Comparison of ENCODE assay signal across 21 mouse cellular contexts in the genomic region with DNA sequence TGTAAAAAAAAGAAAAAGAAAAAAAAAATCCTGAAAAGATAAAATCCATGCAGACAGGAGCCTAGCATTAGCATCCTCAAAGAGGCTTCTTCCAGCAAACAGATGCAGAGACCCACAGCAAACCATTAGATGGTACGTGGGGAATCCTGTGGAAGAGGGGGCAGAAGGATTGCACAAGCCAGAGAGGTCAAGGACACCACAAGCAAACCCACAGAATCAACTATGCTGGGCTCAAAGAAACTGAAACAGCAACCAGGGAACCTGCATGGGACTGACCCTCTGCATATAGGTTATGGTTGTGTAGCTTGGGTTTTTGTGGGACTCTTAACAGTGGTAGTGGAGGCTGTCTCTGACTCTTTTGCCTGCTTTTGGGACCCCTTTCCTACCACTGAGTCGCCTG.
DNase-seq lines count a peak whose midpoint lies in the region; ATAC-seq lines count a peak whose summit lies in the region.
"Had no signal": no experiment of that assay in that cellular context is flagged by ENCODE, and none has a peak within 500 bp of the region (broad histone marks: within the 10 kb centered on the region; RNA-seq: fewer than 3 reads in every experiment).

No protein-coding gene starts in this region.

- H3K36me3 ChIP-seq in liver, embryonic 11.5 days (ENCODE audit: control insufficient read depth, insufficient read depth, low read length) = no peaks in the 10 kb centered on the region
- no peaks in the 10 kb centered on the region for H3K36me3 ChIP-seq in liver, embryonic 12.5 days
- no peaks in the 10 kb centered on the region for H3K36me3 ChIP-seq in forebrain, embryonic 16.5 days (ENCODE audit: control insufficient read depth, insufficient read depth)
- H3K36me3 ChIP-seq: embryonic facial prominence, embryonic 12.5 days; forebrain, embryonic 12.5 days; heart, embryonic 10.5 days; heart, embryonic 15.5 days; hindbrain, embryonic 10.5 days had no signal

- H3K9me3 ChIP-seq in liver, embryonic 11.5 days (ENCODE audit: control insufficient read depth, low read length) = no peaks in the 10 kb centered on the region
- no peaks in the 10 kb centered on the region for H3K9me3 ChIP-seq in liver, embryonic 12.5 days (replicated peaks)
- no peaks in the 10 kb centered on the region for H3K9me3 ChIP-seq in forebrain, embryonic 16.5 days (ENCODE audit: control insufficient read depth, low read length)
- H3K9me3 ChIP-seq: embryonic facial prominence, embryonic 12.5 days; forebrain, embryonic 12.5 days; G1E; heart, embryonic 10.5 days; heart, embryonic 15.5 days; hindbrain, embryonic 10.5 days had no signal

- no peak overlapping the region for H3K9ac ChIP-seq in liver, embryonic 11.5 days (ENCODE audit: low read depth, low read length)
- no peak overlapping the region for H3K9ac ChIP-seq in liver, embryonic 12.5 days
- no peak overlapping the region for H3K9ac ChIP-seq in forebrain, embryonic 16.5 days (replicated peaks; ENCODE audit: low read depth, low read length)
- H3K9ac ChIP-seq: embryonic facial prominence, embryonic 12.5 days; forebrain, embryonic 12.5 days; forebrain, postnatal 0 days; heart, embryonic 15.5 days; hindbrain, embryonic 14.5 days had no signal

- H3K4me3 ChIP-seq in liver, embryonic 11.5 days (ENCODE audit: low read depth, low read length) = no peak overlapping the region
- no peak overlapping the region for H3K4me3 ChIP-seq in liver, embryonic 12.5 days
- H3K4me3 ChIP-seq in forebrain, embryonic 16.5 days (replicated peaks; ENCODE audit: low read length) = no peak overlapping the region
- H3K4me3 ChIP-seq: embryonic facial prominence, embryonic 12.5 days; forebrain, embryonic 12.5 days; heart, embryonic 10.5 days; heart, embryonic 15.5 days; hindbrain, embryonic 10.5 days had no signal

- no peaks in the 10 kb centered on the region for H3K27me3 ChIP-seq in liver, embryonic 11.5 days (replicated peaks; ENCODE audit: control insufficient read depth, insufficient read depth, low read length)
- no peaks in the 10 kb centered on the region for H3K27me3 ChIP-seq in liver, embryonic 12.5 days (replicated peaks)
- no peaks in the 10 kb centered on the region for H3K27me3 ChIP-seq in forebrain, embryonic 16.5 days (replicated peaks; ENCODE audit: control insufficient read depth, insufficient read depth, low read length)
- H3K27me3 ChIP-seq: embryonic facial prominence, embryonic 12.5 days; forebrain, embryonic 12.5 days; heart, embryonic 15.5 days had no signal

- 49% methylated on average over 2 of the region's 2 CpGs for WGBS in liver, embryonic 11.5 days
- 34% methylated on average over 2 of the region's 2 CpGs for WGBS in liver, embryonic 12.5 days (ENCODE audit: insufficient replicate concordance)
- 89% methylated on average over 2 of the region's 2 CpGs for WGBS in forebrain, embryonic 16.5 days

- no peak for ATAC-seq in liver, embryonic 11.5 days (replicated peaks; ENCODE audit: low FRiP score)
- ATAC-seq in liver, embryonic 12.5 days = no peak
- peak; percentile 66 for ATAC-seq in common myeloid progenitor, adult 5-6 weeks (replicated peaks; ENCODE audit: low read depth, poor library complexity, severe bottlenecking)
- ATAC-seq in megakaryocyte progenitor cell, adult 5-6 weeks (replicated peaks; ENCODE audit: poor library complexity) = peak; percentile 65
- ATAC-seq in forebrain, embryonic 16.5 days = no peak
- ATAC-seq: forebrain, postnatal 0 days had no signal

- H3K27ac ChIP-seq in liver, embryonic 11.5 days (ENCODE audit: low read depth, low read length) = peak overlapping the region; percentile 19; the same call in 1 of the 2 replicates
- H3K27ac ChIP-seq in liver, embryonic 12.5 days = no peak overlapping the region
- H3K27ac ChIP-seq in forebrain, embryonic 16.5 days (ENCODE audit: low read length) = no peak overlapping the region
- H3K27ac ChIP-seq: embryonic facial prominence, embryonic 12.5 days; forebrain, embryonic 12.5 days; heart, embryonic 15.5 days; hindbrain, embryonic 10.5 days; hindbrain, embryonic 14.5 days had no signal

- DNase-seq in liver, embryonic 11.5 days (ENCODE audit: low spot score) = no peak
- DNase-seq in 416B (ENCODE audit: low read depth) = peak; percentile 69
- DNase-seq in frontal cortex, postnatal 14 days (ENCODE audit: low spot score in 2 of 2) = no peak
- DNase-seq: adrenal gland, postnatal 10 days; cerebellum, adult 11 months; cerebellum, adult 8-10 months; cerebellum, postnatal 14 days; forebrain, postnatal 0 days; gastrocnemius, postnatal 36 days; heart, adult 18-20 months had no signal

- no peaks in the 10 kb centered on the region for H3K4me1 ChIP-seq in liver, embryonic 11.5 days (replicated peaks; ENCODE audit: control insufficient read depth, insufficient read depth, low read length)
- peaks cover 15% of the 10 kb centered on the region for H3K4me1 ChIP-seq in liver, embryonic 12.5 days
- no peaks in the 10 kb centered on the region for H3K4me1 ChIP-seq in forebrain, embryonic 16.5 days (replicated peaks; ENCODE audit: control insufficient read depth, insufficient read depth, low read length)
- H3K4me1 ChIP-seq: forebrain, embryonic 12.5 days; hindbrain, embryonic 10.5 days had no signal

- no peak overlapping the region for H3K4me2 ChIP-seq in liver, embryonic 11.5 days
- no peak overlapping the region for H3K4me2 ChIP-seq in liver, embryonic 12.5 days
- no peak overlapping the region for H3K4me2 ChIP-seq in forebrain, embryonic 16.5 days (ENCODE audit: low read length)
- H3K4me2 ChIP-seq: embryonic facial prominence, embryonic 12.5 days; forebrain, embryonic 12.5 days; heart, embryonic 15.5 days; hindbrain, embryonic 14.5 days had no signal

Comparison
In these comparisons a context has a peak if more than half of its experiments do, and no peak if none do; other contexts are left out.
1. ATAC-seq: peak in common myeloid progenitor, adult 5-6 weeks (single experiment) and megakaryocyte progenitor cell, adult 5-6 weeks (single experiment); none in liver, embryonic 11.5 days (single experiment), liver, embryonic 12.5 days (single experiment) and forebrain, embryonic 16.5 days (single experiment).